Mouse (Mus musculus) monocyte, adult 2 months (primary cell): ENCODE measurements around the gene Etfa.

Experiments
- DNase-seq, 2 experiments: peaks; one replicate each; pipeline ENCODE4 v3.0.0; 2022; ENCODE audit warnings: low spot score in 2 of 2, low read depth in 1 of 2

Etfa gene

DNA sequence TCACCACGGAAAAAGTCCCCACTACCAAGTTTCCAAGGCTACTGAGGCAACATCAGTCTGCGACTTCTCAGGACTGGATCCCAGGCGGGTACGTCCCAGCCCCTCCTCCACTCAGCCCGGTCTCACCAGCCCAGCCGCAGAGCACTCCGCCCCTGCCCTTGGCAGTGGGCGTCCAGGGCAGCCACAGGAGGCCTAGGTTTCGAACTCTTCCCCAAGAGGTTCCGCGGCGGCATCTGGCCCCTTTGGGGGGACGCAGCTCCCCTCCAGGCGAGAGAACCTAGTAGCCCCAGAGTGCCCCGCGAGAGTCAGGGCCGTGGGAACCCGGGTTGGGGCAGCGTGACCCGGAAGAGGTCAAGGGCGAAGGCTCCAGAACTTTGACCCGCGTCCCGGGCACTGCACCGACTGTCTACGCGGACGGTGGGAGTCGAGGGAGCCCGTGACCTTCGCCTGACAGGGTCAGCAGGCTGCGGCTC lies 486 bp downstream of the Etfa start:
- peak; percentile 39 to 71 for DNase-seq

DNA sequence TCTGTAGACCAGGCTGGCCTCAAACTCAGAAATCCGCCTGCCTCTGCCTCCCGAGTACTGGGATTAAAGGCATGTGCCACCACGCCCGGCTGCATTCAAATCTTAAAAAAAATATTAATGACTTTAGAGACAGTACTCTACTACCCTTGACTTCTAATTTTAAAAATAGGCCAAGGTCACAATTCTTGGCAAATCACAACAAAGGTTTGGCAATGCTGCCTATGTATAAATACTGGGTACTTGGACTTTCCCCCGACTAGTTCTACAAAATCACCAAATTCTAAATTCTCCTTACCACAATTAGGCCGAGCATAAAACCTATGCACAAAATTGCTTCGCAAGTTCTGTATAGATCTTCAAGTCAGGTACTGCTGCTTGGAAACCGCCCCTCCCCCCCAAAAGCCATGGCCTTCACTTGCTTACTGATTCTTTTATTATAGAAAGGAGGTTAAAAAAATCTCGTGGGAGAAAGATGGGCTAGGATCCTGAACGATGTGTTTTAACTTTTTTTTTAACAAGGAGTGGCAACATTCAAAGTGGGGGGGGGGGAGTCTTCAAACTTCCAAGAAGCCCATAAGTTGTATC lies 1.3 kb downstream of the Etfa start:
- DNase-seq: no peak

- DNase-seq: no peak
Measured at GRCm38 (mm10) chr9:55509731-55510130, 2.3 kb downstream of the Etfa start.

DNA sequence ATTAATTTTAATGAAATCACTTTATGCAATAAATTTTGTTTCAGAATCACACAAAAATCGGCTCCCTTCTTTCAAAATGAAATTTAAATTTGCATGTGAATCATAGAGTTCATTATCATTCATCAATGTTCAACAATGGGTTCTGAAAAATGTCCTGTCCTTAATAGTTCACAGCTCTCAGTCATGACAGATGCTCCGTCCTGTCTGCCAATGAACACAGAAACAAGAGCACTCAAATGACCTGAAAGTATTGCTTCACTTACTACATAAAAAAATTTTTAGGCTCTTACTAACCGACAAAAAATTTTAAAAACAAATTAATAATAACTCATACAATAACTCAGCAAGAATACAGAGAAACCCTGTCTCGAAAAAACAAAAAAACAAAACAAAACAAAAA lies 3.3 kb downstream of the Etfa start:
- DNase-seq: no peak

DNA sequence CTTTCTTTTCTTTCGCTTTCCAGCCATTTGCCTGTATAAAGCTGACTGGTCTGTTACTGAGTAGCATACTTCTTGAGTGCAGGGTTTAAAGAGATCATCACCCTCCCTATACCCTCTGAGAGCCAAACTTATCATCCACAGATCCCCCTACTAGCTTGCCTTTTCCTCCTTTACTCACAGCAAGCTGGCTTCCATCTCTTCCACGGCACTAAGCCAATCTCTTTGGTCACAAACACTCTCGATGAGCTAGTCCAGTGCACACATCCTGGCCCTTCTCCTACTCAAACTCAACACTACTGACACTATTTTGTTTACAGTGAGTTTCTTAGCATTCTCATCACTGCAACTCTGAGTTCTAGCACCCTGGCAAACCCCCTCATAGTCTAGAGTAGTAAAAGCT lies 4.1 kb downstream of the Etfa start:
- no peak for DNase-seq

GRCm38 (mm10) chr9:55482116-55482515 lies 29.9 kb downstream of the Etfa start:
- no peak for DNase-seq

GRCm38 (mm10) chr9:55478699-55479098 lies 33.3 kb downstream of the Etfa start:
- no peak for DNase-seq

DNA sequence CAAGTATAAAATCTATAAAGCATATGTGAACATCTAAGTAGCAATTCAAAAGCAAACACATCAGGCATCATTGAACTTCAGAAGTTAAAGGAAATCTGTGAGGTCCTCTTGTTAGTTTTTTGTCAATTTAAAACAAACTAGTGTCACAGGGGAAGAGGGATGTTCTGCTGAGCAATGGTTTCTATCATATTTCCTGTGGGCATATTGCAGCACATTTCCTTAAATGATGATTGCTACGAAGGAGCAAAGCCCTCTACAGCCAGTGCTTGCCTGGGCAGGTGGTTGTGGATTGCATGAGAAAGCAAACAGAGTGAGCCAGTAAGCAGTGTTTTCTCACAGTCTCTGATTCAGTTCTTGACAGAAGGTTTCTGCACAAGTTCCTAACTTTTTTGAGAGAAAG lies 36.0 kb downstream of the Etfa start:
- DNase-seq: no peak

DNA sequence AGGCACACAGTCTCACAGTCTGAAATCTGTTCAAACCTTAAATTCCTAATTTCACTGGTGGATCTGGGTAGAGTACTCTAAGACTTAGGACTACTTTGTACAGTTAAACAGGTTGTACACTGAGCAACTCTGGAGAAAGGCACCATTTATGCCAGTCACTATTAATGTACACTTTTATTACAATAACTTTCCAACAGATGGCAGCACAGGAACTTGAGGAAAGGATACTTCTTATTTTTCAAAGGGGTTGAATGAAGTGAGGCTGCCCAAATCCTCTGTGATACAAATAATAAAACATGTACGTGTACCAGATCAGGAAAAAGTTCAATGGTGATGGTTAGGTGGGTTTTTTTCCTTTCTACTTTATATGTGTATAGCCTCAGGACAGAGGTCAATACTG lies 43.6 kb downstream of the Etfa start:
- no peak for DNase-seq

DNA sequence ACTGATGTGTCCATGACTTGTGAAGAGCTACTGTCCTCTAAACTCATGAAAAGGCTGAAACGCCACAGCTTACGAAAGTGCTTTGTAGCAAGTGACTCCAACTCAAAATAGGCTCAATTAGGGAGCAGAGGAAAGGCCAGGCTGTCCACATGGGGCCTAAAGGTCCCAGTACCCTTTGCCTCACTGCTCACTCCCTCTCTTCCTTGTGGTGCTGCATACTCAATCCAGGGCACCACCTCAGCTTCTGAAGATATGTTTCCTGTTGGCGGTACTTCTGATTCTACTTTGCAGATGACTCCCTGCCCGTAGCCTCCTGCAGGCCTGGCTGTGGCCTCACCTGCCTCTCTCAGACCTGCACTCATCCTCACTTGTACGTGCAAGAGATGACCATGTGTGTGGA lies 58.7 kb downstream of the Etfa start:
- DNase-seq: no peak

GRCm38 (mm10) chr9:55452906-55453305 lies 59.1 kb downstream of the Etfa start:
- no peak for DNase-seq

GRCm38 (mm10) chr9:55451426-55451825 lies 60.6 kb downstream of the Etfa start:
- no peak for DNase-seq

DNA sequence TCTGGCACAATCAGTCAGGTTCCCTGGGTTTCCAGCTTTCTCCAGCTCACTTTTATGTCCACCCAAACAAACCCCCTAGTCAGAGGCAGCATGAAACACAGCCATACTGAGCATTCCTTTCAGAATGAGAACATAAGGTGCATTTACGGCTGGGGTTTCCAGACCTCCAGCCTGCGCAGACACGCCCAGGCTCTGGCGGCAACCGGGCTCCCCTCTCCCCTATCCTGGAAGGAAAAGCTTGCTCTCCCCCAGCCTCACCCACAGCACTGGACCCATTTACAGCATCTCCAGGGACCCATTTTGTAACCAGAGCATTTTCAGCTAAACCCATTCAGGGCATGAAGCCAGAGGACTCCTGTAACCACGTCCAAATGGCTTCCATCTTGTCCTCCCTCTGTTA lies 62.0 kb downstream of the Etfa start:
- no peak for DNase-seq

DNA sequence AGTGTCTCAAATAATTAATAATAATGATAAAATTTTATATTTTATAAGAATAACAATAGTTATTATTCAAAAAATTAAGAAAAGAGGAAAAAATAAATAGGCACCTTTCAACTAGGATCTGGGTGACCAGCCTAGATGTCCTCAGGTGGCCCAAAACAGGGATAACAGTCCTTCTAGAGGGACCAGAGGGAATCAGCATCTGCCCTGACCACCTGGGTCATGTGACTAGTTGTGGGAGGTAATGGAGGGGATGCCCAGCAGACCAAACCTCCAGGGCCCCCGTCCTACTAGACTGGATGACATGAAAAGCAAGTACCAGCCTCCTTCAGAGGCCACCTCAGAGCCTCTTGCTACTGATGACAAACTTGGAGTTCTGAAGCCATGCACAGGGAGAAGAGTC lies 62.9 kb downstream of the Etfa start:
- no peak for DNase-seq

GRCm38 (mm10) chr9:55447509-55447908 lies 64.5 kb downstream of the Etfa start:
- DNase-seq: no peak

- DNase-seq: no peak
Measured at GRCm38 (mm10) chr9:55439206-55439780, 72.8 kb downstream of the Etfa start.

- no peak for DNase-seq
Measured at GRCm38 (mm10) chr9:55438433-55438832, 73.6 kb downstream of the Etfa start.

- no peak for DNase-seq
Measured at GRCm38 (mm10) chr9:55433875-55434274, 78.2 kb downstream of the Etfa start.

GRCm38 (mm10) chr9:55432306-55433289 lies 79.4 kb downstream of the Etfa start:
- DNase-seq: no peak

DNA sequence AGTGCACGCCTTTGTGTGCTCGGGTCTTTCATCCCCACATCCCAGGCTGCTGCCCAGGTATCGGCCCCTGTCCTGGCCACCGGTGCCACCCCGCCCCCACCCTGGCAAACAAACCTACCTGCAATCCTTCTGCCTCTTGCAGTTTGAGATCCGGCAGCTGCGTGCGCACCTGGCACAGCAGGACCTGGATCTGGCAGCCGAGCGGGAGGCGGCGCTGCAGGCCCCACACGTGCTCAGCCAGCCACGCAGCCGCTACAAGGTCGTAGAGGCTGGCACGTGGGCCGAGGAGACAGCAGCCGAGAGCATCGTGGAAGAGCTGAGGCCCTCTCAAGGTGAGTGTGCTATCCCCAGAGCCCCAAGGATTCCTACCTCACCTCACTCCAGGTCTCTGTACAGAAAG lies 81.9 kb downstream of the Etfa start:
- no peak for DNase-seq

- DNase-seq: peak; percentile 14 to 34
Measured at GRCm38 (mm10) chr9:55429242-55429975, 82.6 kb downstream of the Etfa start.
